Mouse (Mus musculus) spleen, adult 10 weeks (tissue): ENCODE measurements around the gene Olfr686. TPM values are rescaled to one million over a fixed set of nuclear protein-coding genes. Genes with fewer than 3 reads are reported as not detected.

ENCODE experiments used
- polyA plus RNA-seq: library from polyadenylated mRNA; stranded (reverse); fragments of 350-450 nt; fragmentation: Illumina TruSeq; extraction: RNeasy Lipid Tissue Mini Kit (QIAGEN cat#74804); gene quantifications from one replicate; pipeline ENCODE4 v1.2.3, GENCODE M21; 2015; ENCODE audit warnings: low replicate concordance; ENCODE audit not compliant: insufficient read depth

Olfr686 gene
- polyA plus RNA-seq, result not detected

GRCm38 (mm10) chr7:105207385-105207784 is at the start of gene Olfr686:
Gene Olfr686 (minus strand): TSS chr7:105207485.

GRCm38 (mm10) chr7:105185912-105186311 is 21.4 kb downstream of the Olfr686 start, which contains the start of gene Olfr685:
Gene Olfr685 (minus strand): TSS chr7:105186012.

GRCm38 (mm10) chr7:105163553-105163952 is 43.7 kb downstream of the Olfr686 start, which contains the start of gene Olfr684:
Gene Olfr684 (minus strand): TSS chr7:105163653.

Other genes starting within 250 kb of the Olfr686 start
- not detected for gene Olfr670, start 244.9 kb downstream of the Olfr686 start, polyA plus RNA-seq
- not detected for gene Olfr671, start 228.4 kb downstream of the Olfr686 start, polyA plus RNA-seq
- not detected for gene Olfr672, start 205.5 kb downstream of the Olfr686 start, polyA plus RNA-seq
- gene Olfr675, start 179.0 kb downstream of the Olfr686 start, polyA plus RNA-seq, result not detected
- gene Olfr676, start 174.8 kb downstream of the Olfr686 start, polyA plus RNA-seq, result not detected
- not detected for gene Olfr677, start 156.1 kb downstream of the Olfr686 start, polyA plus RNA-seq
- gene Olfr678, start 143.0 kb downstream of the Olfr686 start, polyA plus RNA-seq, result not detected
- gene Olfr679, start 126.3 kb downstream of the Olfr686 start, polyA plus RNA-seq, result not detected
- gene Olfr680-ps1, start 114.7 kb downstream of the Olfr686 start, polyA plus RNA-seq, result not detected
- gene Olfr681, start 90.6 kb downstream of the Olfr686 start, polyA plus RNA-seq, result not detected
- not detected for gene Olfr683, start 60.5 kb downstream of the Olfr686 start, polyA plus RNA-seq
- not detected for gene Olfr684, start 43.8 kb downstream of the Olfr686 start, polyA plus RNA-seq
- not detected for gene Olfr685, start 21.5 kb downstream of the Olfr686 start, polyA plus RNA-seq
- gene Olfr688, start 80.6 kb upstream of the Olfr686 start, polyA plus RNA-seq, result not detected
- not detected for gene Olfr689, start 103.7 kb upstream of the Olfr686 start, polyA plus RNA-seq
- gene Olfr690, start 126.6 kb upstream of the Olfr686 start, polyA plus RNA-seq, result not detected
- not detected for gene Olfr691, start 134.8 kb upstream of the Olfr686 start, polyA plus RNA-seq
- not detected for gene Olfr692, start 160.7 kb upstream of the Olfr686 start, polyA plus RNA-seq
- not detected for gene Gm5901, start 167.6 kb upstream of the Olfr686 start, polyA plus RNA-seq
- 19.9 TPM for gene Fam160a2, start 192.6 kb upstream of the Olfr686 start, polyA plus RNA-seq
- not detected for gene Cnga4, start 197.1 kb upstream of the Olfr686 start, polyA plus RNA-seq
- gene Cckbr, start 218.2 kb upstream of the Olfr686 start, polyA plus RNA-seq, result not detected